ENCODE assay signal across 7 mouse cellular contexts in the genomic region with DNA sequence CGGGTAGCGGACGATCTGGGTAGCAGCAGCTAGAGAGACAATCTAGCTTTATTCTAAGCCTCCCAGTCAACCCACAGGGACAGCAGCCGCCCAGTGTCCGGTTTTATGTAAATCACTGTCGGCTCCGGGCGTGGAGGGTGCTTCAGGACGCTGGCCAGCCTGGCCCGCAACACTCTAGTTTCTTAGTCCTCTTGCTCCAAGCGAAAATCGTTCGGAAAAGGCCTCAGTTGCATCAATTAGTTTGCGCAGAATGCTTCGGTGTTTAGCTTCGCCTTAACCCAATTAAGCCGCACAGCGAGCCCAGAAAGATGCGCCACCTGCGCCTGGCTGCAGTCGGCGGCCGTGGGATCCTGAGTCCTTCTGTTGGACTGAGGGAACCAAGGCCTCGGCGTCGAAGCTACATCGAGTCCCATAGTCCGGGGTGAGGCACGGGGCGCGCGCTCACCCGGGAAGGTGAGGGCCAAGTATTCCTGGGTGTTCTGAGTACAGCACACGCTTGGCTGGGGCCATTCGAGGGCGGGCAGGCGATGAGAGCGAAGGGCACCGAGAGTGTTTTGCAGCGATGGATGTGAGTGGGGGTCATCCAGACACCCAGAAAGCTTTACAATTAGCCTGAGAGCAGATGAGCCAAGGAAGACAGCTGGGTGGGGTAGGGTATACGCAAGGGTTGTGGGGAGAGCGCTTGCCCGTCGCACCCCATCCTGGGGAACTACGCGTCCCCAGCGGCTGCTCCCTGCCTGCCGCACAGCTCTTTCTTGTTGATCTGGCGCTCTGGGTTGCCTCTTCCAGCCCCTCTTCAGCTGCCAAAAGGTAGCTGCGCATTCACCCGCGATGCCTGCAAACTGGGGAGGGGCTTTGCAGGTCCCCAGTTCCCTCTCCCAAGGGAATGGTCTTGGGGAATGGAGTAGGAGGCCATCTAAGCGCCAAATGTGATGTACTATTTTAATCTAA. TPM values are rescaled to one million over a fixed set of nuclear protein-coding genes. Genes with fewer than 3 reads are reported as not detected.
DNase-seq lines count a peak whose midpoint lies in the region; ATAC-seq lines count a peak whose summit lies in the region.

No protein-coding gene starts in this region.

- peak; percentile 63 to 76 for DNase-seq in cerebellum, postnatal 36 days
- DNase-seq in gastrocnemius, postnatal 4 days (ENCODE audit: low spot score in 2 of 2) = peak; percentile 22 to 52
- DNase-seq in testis, postnatal 10 days (ENCODE audit: low spot score) = peak; percentile 43
- no peak for DNase-seq in thymus, postnatal 14 days

- peaks cover 9% of the 10 kb centered on the region; the same call in 1 of the 2 replicates for H3K9me3 ChIP-seq in megakaryocyte, embryonic 14.5 days
- H3K9me3 ChIP-seq in limb, embryonic 15.5 days = no peaks in the 10 kb centered on the region

- H3K4me3 ChIP-seq in megakaryocyte, embryonic 14.5 days (replicated peaks) = peak overlapping the region; percentile 59
- peak overlapping the region; percentile 33 for H3K4me3 ChIP-seq in limb, embryonic 15.5 days

- H3K27ac ChIP-seq in limb, embryonic 15.5 days = no peak overlapping the region

- H3K27me3 ChIP-seq in megakaryocyte, embryonic 14.5 days (replicated peaks) = peaks cover 59% of the 10 kb centered on the region
- H3K27me3 ChIP-seq in limb, embryonic 15.5 days = peaks cover 25% of the 10 kb centered on the region

- no peaks in the 10 kb centered on the region for H3K36me3 ChIP-seq in megakaryocyte, embryonic 14.5 days (replicated peaks; ENCODE audit: low read length)
- no peaks in the 10 kb centered on the region for H3K36me3 ChIP-seq in limb, embryonic 15.5 days

- ATAC-seq in megakaryocyte, adult 5-6 weeks (ENCODE audit: poor library complexity, severe bottlenecking) = no peak
- peak; percentile 45; the same call in 1 of the 2 replicates for ATAC-seq in limb, embryonic 15.5 days (ENCODE audit: insufficient number of reproducible peaks, low FRiP score, low TSS enrichment, low read depth)

- WGBS in limb, embryonic 15.5 days = 11% methylated on average over 53 of the region's 53 CpGs

- H3K4me1 ChIP-seq in megakaryocyte, embryonic 14.5 days = peaks cover 38% of the 10 kb centered on the region
- peaks cover 27% of the 10 kb centered on the region for H3K4me1 ChIP-seq in limb, embryonic 15.5 days

- no peak overlapping the region for H3K9ac ChIP-seq in limb, embryonic 15.5 days

- H3K4me2 ChIP-seq in limb, embryonic 15.5 days = peak overlapping the region; percentile 50

RNA-seq across cellular contexts. Expression of gene Mab21l1, which starts 1.9 kb away (rescaled TPM):
- not detected in 2 replicates for polyA plus RNA-seq in megakaryocyte, embryonic 14.5 days (2012; ENCODE audit: insufficient read depth, low replicate concordance)
- total RNA-seq in megakaryocyte, adult 5-6 weeks (2015) = not detected in 2 replicates
- not detected in 2 replicates for total RNA-seq in megakaryocyte, adult 5-6 weeks (2017)
- total RNA-seq in gastrocnemius, postnatal 4 days (2021) = 1 to 10 TPM; 4.6 to 5.1 TPM
- 16.3 and 17.6 TPM in 2 replicates for polyA plus RNA-seq in limb, embryonic 15.5 days (2015; fragmentation: Nextera tagmentation; extraction: Ambion mirVana)

Comparison
In these comparisons a context has a peak if more than half of its experiments do, and no peak if none do; other contexts are left out.
1. RNA of gene Mab21l1, which starts 1.9 kb away (total RNA-seq): 4.6 to 5.1 TPM in gastrocnemius, postnatal 4 days; not detected in megakaryocyte, adult 5-6 weeks; every median in the first group is over 4 times any median in the second.